Mouse (Mus musculus): ENCODE measurements at regions not wholly inside any gene's neighbourhood (a gene's known extent, or its start where the extent isn't known, plus 50 kb on each side); places are given as distances from the start of the nearest gene placed in this dataset.

GRCm38 (mm10) chr4:142291366-142291765 is 52.2 kb upstream of the Kazn start:
- DNase-seq = no peak

All from lung, postnatal 4 days (tissue).